Mouse (Mus musculus) midbrain, postnatal 0 days (tissue): ENCODE measurements around the gene Pax9. TPM values are rescaled to one million over a fixed set of nuclear protein-coding genes. Genes with fewer than 3 reads are reported as not detected.

Experiments used
- ATAC-seq: fragments of 200-750 bp; cut with Nextera tagmentation; 2 replicates; pipeline ENCODE4 v1.8.0; 2017; ENCODE audit warnings: moderate number of reproducible peaks, mild to moderate bottlenecking, moderate TSS enrichment, moderate library complexity; ENCODE audit not compliant: low FRiP score
- DNase-seq: peaks from one replicate; pipeline ENCODE4 v3.0.0-alpha.2; 2015; ENCODE audit warnings: low spot score
- H3K27ac ChIP-seq: fragments of 300-500 bp; sonication (generic); 2 replicates; pipeline ENCODE4 v1.5.1; 2014; ENCODE audit warnings: low read depth, mild to moderate bottlenecking, low read length, mixed read lengths
- H3K27me3 ChIP-seq: fragments of 300-500 bp; sonication (generic); 2 replicates; pipeline ENCODE4 v1.6.1; 2014; ENCODE audit warnings: low read length, control low read depth, mixed read lengths; ENCODE audit not compliant: insufficient read depth
- H3K36me3 ChIP-seq: fragments of 300-500 bp; sonication (generic); 2 replicates; pipeline ENCODE4 v1.6.1; 2014; ENCODE audit warnings: low read length, control low read depth, mixed read lengths; ENCODE audit not compliant: insufficient read depth
- H3K4me1 ChIP-seq: fragments of 300-500 bp; sonication (generic); 2 replicates; pipeline ENCODE4 v1.6.1; 2014; ENCODE audit warnings: mild to moderate bottlenecking, control low read depth, antibody characterized with exemption, low read length, mixed read lengths; ENCODE audit not compliant: insufficient read depth
- H3K4me2 ChIP-seq: fragments of 300-500 bp; sonication (generic); 2 replicates; pipeline ENCODE4 v1.6.1; 2014; ENCODE audit warnings: low read depth, mild to moderate bottlenecking, low read length, mixed read lengths; ENCODE audit not compliant: poor library complexity, severe bottlenecking
- H3K4me3 ChIP-seq: fragments of 300-500 bp; sonication (generic); 2 replicates; pipeline ENCODE4 v1.5.1; 2014; ENCODE audit warnings: low read depth, mild to moderate bottlenecking, low read length, moderate library complexity
- H3K9ac ChIP-seq: fragments of 300-500 bp; sonication (generic); replicated peaks from 2 replicates; pipeline ENCODE4 v1.6.1; 2014; ENCODE audit warnings: mild to moderate bottlenecking, low read length, moderate library complexity, mixed read lengths; ENCODE audit not compliant: poor library complexity, severe bottlenecking
- H3K9me3 ChIP-seq: fragments of 300-500 bp; sonication (generic); 2 replicates; pipeline ENCODE4 v1.6.1; 2016; ENCODE audit warnings: low read length, control low read depth
- CTCF ChIP-seq: IDR thresholded peaks from 2 replicates; pipeline ENCODE4 v1.5.1; 2016; ENCODE audit warnings: antibody characterized with exemption, mild to moderate bottlenecking
- WGBS: fragments of 180-500 bp; shearing (Covaris S2); extraction: QIAGEN DNeasy Blood & Tissue Kit; methylation state at CpG from one replicate; pipeline ENCODE4 v1.1.7; 2014; 5-methylcytosine and 5-hydroxymethylcytosine counted together
- polyA plus RNA-seq: library from polyadenylated mRNA; unstranded; fragments of >200 nt; fragmentation: Nextera tagmentation; extraction: Ambion mirVana; gene quantifications from 2 replicates; pipeline ENCODE4 v1.2.1, GENCODE M21; 2015
- total RNA-seq: library from RNA; depleted of rRNA; stranded (reverse); fragments of >200 nt; gene quantifications from 2 replicates; pipeline ENCODE4 v1.2.3, GENCODE M21; 2014; rRNA removed

Gene Pax9
- total and polyA plus RNA-seq, 2 experiments from 2014 or later: not detected

DNA sequence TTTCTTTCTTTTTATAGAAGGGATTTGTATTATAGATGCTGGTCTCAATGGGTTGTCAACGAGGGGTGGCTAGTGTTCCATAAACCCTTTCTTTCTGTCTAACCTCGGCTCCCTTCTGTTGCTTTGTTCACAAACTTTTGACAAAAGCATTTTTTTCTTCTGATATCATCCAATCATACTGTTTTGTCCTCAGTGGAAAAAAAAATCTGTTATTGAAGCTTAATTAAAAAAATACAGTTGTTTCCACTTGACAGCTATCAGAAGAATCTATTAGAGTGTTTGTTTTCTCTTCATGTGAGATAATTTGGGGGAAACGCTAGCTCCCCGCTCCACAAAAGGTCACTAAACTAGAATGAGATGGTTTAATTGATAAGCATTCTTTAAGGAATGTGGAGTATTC lies 36.1 kb downstream of the Pax9 start:
- Histone ChIP-seq H3K4me1 (no peaks in the 10 kb centered on the region), H3K27ac (no peak overlapping the region), H3K4me2 (no peak overlapping the region), H3K27me3 (no peaks in the 10 kb centered on the region), H3K9me3 (no peaks in the 10 kb centered on the region), H3K9ac (no peak overlapping the region), H3K4me3 (no peak overlapping the region), H3K36me3 (no peaks in the 10 kb centered on the region)
- WGBS: 41% methylated on average over 4 of the region's 4 CpGs
- TF ChIP-seq CTCF: no peak
- DNase-seq: no peak
- no peak for ATAC-seq

DNA sequence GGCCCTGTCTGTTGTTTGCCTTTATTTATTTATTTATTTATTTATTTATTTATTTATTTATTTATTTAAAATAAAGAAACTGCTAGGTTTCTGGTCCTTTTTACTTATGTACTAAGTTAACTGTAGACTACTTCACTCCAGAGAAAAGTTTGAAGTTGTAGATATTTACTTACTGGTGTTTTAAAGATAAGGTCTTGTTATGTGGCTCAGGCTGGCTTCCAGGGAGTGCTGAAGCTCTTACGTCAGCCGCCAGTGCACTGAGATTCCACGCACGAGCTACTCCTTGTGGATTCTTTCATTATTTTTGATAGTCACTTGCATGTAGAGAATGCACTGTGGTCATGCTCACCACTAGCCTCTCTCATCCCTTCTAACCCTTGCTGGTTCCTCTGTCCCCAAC lies 45.5 kb downstream of the Pax9 start:
- 89% methylated on average over 4 of the region's 4 CpGs for WGBS
- no peak overlapping the region for H3K4me3 ChIP-seq
- no peak for DNase-seq
- no peaks in the 10 kb centered on the region for H3K9me3 ChIP-seq
- no peaks in the 10 kb centered on the region for H3K4me1 ChIP-seq
- TF ChIP-seq CTCF: no peak
- no peaks in the 10 kb centered on the region for H3K36me3 ChIP-seq
- no peak overlapping the region for H3K27ac ChIP-seq
- no peak overlapping the region for H3K9ac ChIP-seq
- ATAC-seq: no peak
- no peak overlapping the region for H3K4me2 ChIP-seq
- no peaks in the 10 kb centered on the region for H3K27me3 ChIP-seq

Other genes with a start within 250 kb of the Pax9 start
- gene Nkx2-1, start 154.9 kb upstream of the Pax9 start, total RNA-seq: 0.19 and 1.6 TPM in 2 replicates
- gene Nkx2-1, start 154.9 kb upstream of the Pax9 start, polyA plus RNA-seq: 5.1 and 7.6 TPM in 2 replicates
- not detected in 2 replicates for gene Nkx2-9, start 78.5 kb upstream of the Pax9 start, total RNA-seq
- not detected in 2 replicates for gene Nkx2-9, start 78.5 kb upstream of the Pax9 start, polyA plus RNA-seq